ENCODE assay signal across 18 mouse cellular contexts in the genomic region with DNA sequence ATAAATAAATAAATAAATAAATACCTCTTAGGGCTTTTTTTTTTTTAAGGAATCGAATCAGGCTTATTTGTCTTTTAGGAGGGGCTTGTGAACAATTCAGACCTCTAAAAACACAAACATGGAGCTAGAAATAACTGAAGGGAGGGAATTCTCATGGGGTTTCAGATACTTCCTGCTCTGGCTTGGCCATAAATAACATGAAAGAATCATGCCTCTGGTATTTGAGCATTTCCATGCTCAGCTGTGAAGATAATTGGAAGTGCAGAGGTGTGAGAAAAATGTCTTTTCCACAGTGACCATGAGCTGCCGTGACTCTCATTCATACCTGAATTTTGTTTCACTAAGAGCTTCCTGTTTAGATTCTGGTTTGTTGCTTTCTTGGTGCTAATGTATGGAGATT.
DNase-seq lines count a peak whose midpoint lies in the region; ATAC-seq and TF ChIP-seq lines count a peak whose summit lies in the region.
"Had no signal": no experiment of that assay in that cellular context is flagged by ENCODE, and none has a peak within 500 bp of the region (broad histone marks: within the 10 kb centered on the region; RNA-seq: fewer than 3 reads in every experiment).

No protein-coding gene starts in this region.

- no peak overlapping the region for H3K9ac ChIP-seq in embryonic facial prominence, embryonic 14.5 days (ENCODE audit: low read depth, low read length)
- no peak overlapping the region for H3K9ac ChIP-seq in heart, embryonic 12.5 days
- no peak overlapping the region for H3K9ac ChIP-seq in lung, embryonic 14.5 days
- H3K9ac ChIP-seq: limb, embryonic 13.5 days; neural tube, embryonic 12.5 days had no signal

- H3K9me3 ChIP-seq in embryonic facial prominence, embryonic 14.5 days (ENCODE audit: control insufficient read depth, low read length): no peaks in the 10 kb centered on the region
- H3K9me3 ChIP-seq in embryonic facial prominence, embryonic 10.5 days: no peaks in the 10 kb centered on the region
- no peaks in the 10 kb centered on the region for H3K9me3 ChIP-seq in heart, embryonic 12.5 days (replicated peaks)
- no peaks in the 10 kb centered on the region for H3K9me3 ChIP-seq in lung, embryonic 14.5 days (ENCODE audit: low read depth, low read length)
- H3K9me3 ChIP-seq: limb, embryonic 13.5 days; neural tube, embryonic 12.5 days had no signal

- no peaks in the 10 kb centered on the region for H3K36me3 ChIP-seq in embryonic facial prominence, embryonic 14.5 days (ENCODE audit: control insufficient read depth, insufficient read depth, low read length)
- H3K36me3 ChIP-seq in embryonic facial prominence, embryonic 10.5 days (replicated peaks): no peaks in the 10 kb centered on the region
- H3K36me3 ChIP-seq in heart, embryonic 12.5 days: no peaks in the 10 kb centered on the region
- no peaks in the 10 kb centered on the region for H3K36me3 ChIP-seq in lung, embryonic 14.5 days (ENCODE audit: insufficient read depth)
- H3K36me3 ChIP-seq: limb, embryonic 13.5 days; neural tube, embryonic 12.5 days had no signal

- intact Hi-C loops in heart, postnatal 14 days (cut with DNase I): no loop called here

- no peak for ATAC-seq in embryonic facial prominence, embryonic 14.5 days (ENCODE audit: low read depth)
- ATAC-seq in heart, embryonic 12.5 days (ENCODE audit: insufficient number of reproducible peaks, low FRiP score): no peak
- ATAC-seq in lung, embryonic 14.5 days (ENCODE audit: insufficient read depth): no peak
- ATAC-seq in erythroid progenitor cell, adult 5-6 weeks (replicated peaks; ENCODE audit: low FRiP score, poor library complexity, severe bottlenecking): no peak
- ATAC-seq: forebrain, embryonic 16.5 days had no signal

- 62% methylated on average over 2 of the region's 2 CpGs for WGBS in embryonic facial prominence, embryonic 14.5 days
- 73% methylated on average over 2 of the region's 2 CpGs for WGBS in embryonic facial prominence, embryonic 10.5 days
- WGBS in heart, embryonic 12.5 days: 36% methylated on average over 2 of the region's 2 CpGs
- WGBS in lung, embryonic 14.5 days: 49% methylated on average over 2 of the region's 2 CpGs

- no peak overlapping the region for H3K27ac ChIP-seq in embryonic facial prominence, embryonic 14.5 days (replicated peaks; ENCODE audit: low read depth, low read length)
- no peak overlapping the region for H3K27ac ChIP-seq in embryonic facial prominence, embryonic 10.5 days (replicated peaks)
- H3K27ac ChIP-seq in heart, embryonic 12.5 days (ENCODE audit: poor library complexity, severe bottlenecking): peak overlapping the region; percentile 69
- H3K27ac ChIP-seq in lung, embryonic 14.5 days (ENCODE audit: low read depth): no peak overlapping the region
- H3K27ac ChIP-seq: limb, embryonic 13.5 days; neural tube, embryonic 12.5 days had no signal

- H3K4me2 ChIP-seq in embryonic facial prominence, embryonic 14.5 days (ENCODE audit: low read depth, low read length): no peak overlapping the region
- H3K4me2 ChIP-seq in heart, embryonic 12.5 days: no peak overlapping the region
- H3K4me2 ChIP-seq in lung, embryonic 14.5 days: no peak overlapping the region
- H3K4me2 ChIP-seq: limb, embryonic 13.5 days; neural tube, embryonic 12.5 days had no signal

- H3K4me3 ChIP-seq in embryonic facial prominence, embryonic 14.5 days (ENCODE audit: low read depth, low read length): no peak overlapping the region
- H3K4me3 ChIP-seq in embryonic facial prominence, embryonic 10.5 days: no peak overlapping the region
- no peak overlapping the region for H3K4me3 ChIP-seq in heart, embryonic 12.5 days
- H3K4me3 ChIP-seq in lung, embryonic 14.5 days (ENCODE audit: low read depth, low read length): no peak overlapping the region
- H3K4me3 ChIP-seq: limb, embryonic 13.5 days; neural tube, embryonic 12.5 days had no signal

- H3K27me3 ChIP-seq in embryonic facial prominence, embryonic 14.5 days (replicated peaks; ENCODE audit: control insufficient read depth, insufficient read depth, low read length): no peaks in the 10 kb centered on the region
- H3K27me3 ChIP-seq in embryonic facial prominence, embryonic 10.5 days (replicated peaks; ENCODE audit: low read depth, poor library complexity, severe bottlenecking): no peaks in the 10 kb centered on the region
- no peaks in the 10 kb centered on the region for H3K27me3 ChIP-seq in heart, embryonic 12.5 days (replicated peaks)
- H3K27me3 ChIP-seq in lung, embryonic 14.5 days (ENCODE audit: insufficient read depth, low read length): no peaks in the 10 kb centered on the region
- H3K27me3 ChIP-seq: CH12.LX; limb, embryonic 13.5 days; neural tube, embryonic 12.5 days had no signal

- no peaks in the 10 kb centered on the region for H3K4me1 ChIP-seq in embryonic facial prominence, embryonic 14.5 days (ENCODE audit: control insufficient read depth, insufficient read depth, low read length)
- no peaks in the 10 kb centered on the region for H3K4me1 ChIP-seq in embryonic facial prominence, embryonic 10.5 days
- peaks cover 16% of the 10 kb centered on the region for H3K4me1 ChIP-seq in heart, embryonic 12.5 days (replicated peaks)
- H3K4me1 ChIP-seq in lung, embryonic 14.5 days (ENCODE audit: insufficient read depth): peaks cover 3% of the 10 kb centered on the region; the same call in 1 of the 2 replicates
- H3K4me1 ChIP-seq: limb, embryonic 13.5 days; neural tube, embryonic 12.5 days had no signal

- no peak for TF ChIP-seq CTCF in lung, embryonic 14.5 days (IDR thresholded peaks at IDR 0.05; ENCODE audit: low read depth)

- peak; percentile 20 for DNase-seq in embryonic facial prominence, embryonic 14.5 days (ENCODE audit: low spot score)
- DNase-seq in embryonic facial prominence, embryonic 10.5 days (ENCODE audit: low spot score): no peak
- DNase-seq in heart, postnatal 14 days: no peak
- DNase-seq in lung, embryonic 14.5 days: peak; percentile 30
- DNase-seq in lung, postnatal 14 days: no peak
- peak; percentile 18 for DNase-seq in skeletal muscle tissue, adult 2 months (ENCODE audit: low read depth, low spot score)
- DNase-seq: adrenal gland, adult 8-10 months; cerebellum, adult 8-10 months; kidney, postnatal 10 days; layer of hippocampus, adult 9-11 months; spleen, adult 18-20 months; thymus, adult 18-20 months had no signal

Comparison
In these comparisons a context has a peak if more than half of its experiments do, and no peak if none do; other contexts are left out.
1. DNase-seq: peak in embryonic facial prominence, embryonic 14.5 days (single experiment), lung, embryonic 14.5 days (single experiment) and skeletal muscle tissue, adult 2 months (single experiment); none in embryonic facial prominence, embryonic 10.5 days (single experiment), heart, postnatal 14 days (0 of 2) and lung, postnatal 14 days (single experiment).